Mouse (Mus musculus) midbrain, embryonic 16.5 days (tissue): ENCODE measurements around the gene Map3k1. TPM values are rescaled to one million over a fixed set of nuclear protein-coding genes. Genes with fewer than 3 reads are reported as not detected.
A peak's percentile ranks its signal among the peaks of the same experiment; 100 is the strongest.

Experiments used
- ATAC-seq: fragments of 200-750 bp; cut with Nextera tagmentation; 2 replicates; pipeline ENCODE4 v1.8.0; 2017; ENCODE audit warnings: moderate TSS enrichment
- H3K27ac ChIP-seq: fragments of 300-500 bp; sonication (generic); 2 replicates; pipeline ENCODE4 v1.5.1; 2014; ENCODE audit warnings: mild to moderate bottlenecking, low read length, mixed read lengths
- H3K27me3 ChIP-seq: fragments of 300-500 bp; sonication (generic); 2 replicates; pipeline ENCODE4 v1.6.1; 2014; ENCODE audit warnings: low read depth, low read length, mixed read lengths; ENCODE audit not compliant: control insufficient read depth, insufficient read depth
- H3K36me3 ChIP-seq: fragments of 300-500 bp; sonication (generic); 2 replicates; pipeline ENCODE4 v1.6.1; 2014; ENCODE audit warnings: mild to moderate bottlenecking, low read length, moderate library complexity, mixed read lengths; ENCODE audit not compliant: control insufficient read depth, insufficient read depth
- H3K4me1 ChIP-seq: fragments of 300-500 bp; sonication (generic); 2 replicates; pipeline ENCODE4 v1.6.1; 2014; ENCODE audit warnings: mild to moderate bottlenecking, low read length, mixed read lengths; ENCODE audit not compliant: control insufficient read depth, insufficient read depth
- H3K4me2 ChIP-seq: fragments of 300-500 bp; sonication (generic); 2 replicates; pipeline ENCODE4 v1.6.1; 2014; ENCODE audit warnings: mild to moderate bottlenecking, low read length, mixed read lengths
- H3K4me3 ChIP-seq: fragments of 300-500 bp; sonication (generic); 2 replicates; pipeline ENCODE4 v1.5.1; 2014; ENCODE audit warnings: low read depth, mild to moderate bottlenecking, low read length, moderate library complexity, mixed read lengths
- H3K9ac ChIP-seq: fragments of 300-500 bp; sonication (generic); 2 replicates; pipeline ENCODE4 v1.6.1; 2014; ENCODE audit warnings: low read depth, low read length, mixed read lengths
- H3K9me3 ChIP-seq: fragments of 300-500 bp; sonication (generic); replicated peaks from 2 replicates; pipeline ENCODE4 v1.6.1; 2014; ENCODE audit warnings: mild to moderate bottlenecking, low read length, mixed read lengths; ENCODE audit not compliant: control insufficient read depth, poor library complexity, severe bottlenecking
- WGBS: fragments of 180-500 bp; shearing (Covaris S2); extraction: QIAGEN DNeasy Blood & Tissue Kit; methylation state at CpG from one replicate; pipeline ENCODE4 v1.1.7; 2014; 5-methylcytosine and 5-hydroxymethylcytosine counted together
- polyA plus RNA-seq: library from polyadenylated mRNA; unstranded; fragments of >200 nt; fragmentation: Nextera tagmentation; extraction: Ambion mirVana; gene quantifications from 2 replicates; pipeline ENCODE4 v1.2.1, GENCODE M21; 2015

The Map3k1 gene
- polyA plus RNA-seq, 1 experiment from 2014 or later = 10.5 TPM

DNA sequence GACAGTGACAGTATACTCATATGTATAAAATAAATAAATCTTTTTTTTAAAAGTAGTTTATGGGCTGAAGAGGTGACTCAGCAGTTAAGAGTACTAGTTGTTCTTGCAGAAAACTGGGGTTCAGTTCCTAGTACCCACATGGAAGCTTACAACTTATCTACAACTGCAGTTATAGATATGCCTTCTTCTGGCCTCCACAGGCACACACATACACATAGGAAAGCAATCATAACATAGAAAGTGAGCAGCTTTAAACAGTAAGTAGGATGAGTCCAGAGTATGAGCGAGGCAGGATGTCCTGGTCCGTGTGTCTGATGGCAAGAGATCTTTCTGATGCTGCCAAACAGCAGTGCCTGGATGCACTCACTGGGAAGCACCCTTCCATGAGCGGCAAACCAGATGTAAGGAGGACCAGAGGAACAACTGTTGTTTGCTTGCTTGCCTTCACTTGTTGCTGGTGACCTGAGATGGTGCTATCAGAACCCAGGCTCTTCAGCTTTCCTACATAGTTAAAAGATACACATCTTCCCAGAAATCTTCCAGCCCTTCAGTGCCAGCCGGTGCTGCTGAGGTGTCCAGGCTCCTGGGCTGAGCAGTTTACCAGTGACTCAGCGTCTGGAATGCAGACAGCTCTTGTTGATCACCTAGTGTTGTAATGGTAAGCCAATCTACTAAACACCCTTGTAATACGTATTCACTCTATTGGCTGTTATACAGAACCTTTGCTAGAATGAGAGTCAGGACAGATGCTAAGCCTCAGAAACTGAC is 64.4 kb downstream of the Map3k1 start:
- H3K4me1 ChIP-seq = no peaks in the 10 kb centered on the region
- no peak overlapping the region for H3K9ac ChIP-seq
- H3K4me3 ChIP-seq = no peak overlapping the region
- no peak overlapping the region for H3K4me2 ChIP-seq
- ATAC-seq = no peak
- no peaks in the 10 kb centered on the region; the same call in 1 of the 2 replicates for H3K36me3 ChIP-seq
- no peak overlapping the region for H3K27ac ChIP-seq
- no peaks in the 10 kb centered on the region for H3K27me3 ChIP-seq
- WGBS = 86% methylated on average over 6 of the region's 6 CpGs
- H3K9me3 ChIP-seq = no peaks in the 10 kb centered on the region

DNA sequence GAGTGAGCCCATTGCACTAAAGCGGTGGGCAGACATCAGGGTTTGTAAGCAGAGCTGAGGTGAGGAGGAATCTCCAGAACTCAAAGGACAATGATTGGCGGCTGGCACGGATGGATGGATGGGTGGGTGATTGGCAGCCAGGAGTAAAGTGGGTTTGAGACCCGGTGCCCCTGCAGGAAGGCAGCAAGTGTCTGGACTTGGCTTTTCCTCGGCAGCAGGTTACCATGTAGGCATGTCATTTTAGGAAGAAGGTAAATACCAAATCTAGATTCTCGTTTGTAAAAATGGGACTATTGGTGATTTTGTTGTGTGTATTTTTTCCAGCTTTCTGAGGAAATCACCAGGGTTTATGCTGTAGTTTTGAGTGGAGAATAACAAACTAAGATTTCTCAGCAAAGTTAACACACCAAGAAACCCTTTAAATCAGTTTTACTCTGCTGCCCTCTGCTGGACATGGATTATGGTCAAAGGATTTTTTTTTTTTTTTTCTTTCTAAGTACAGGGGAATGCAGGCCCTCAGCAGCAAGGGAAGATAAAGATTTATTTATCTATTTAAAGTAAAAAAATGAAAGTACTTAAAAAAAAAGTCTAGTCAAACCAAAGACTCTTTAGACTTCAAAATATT is 66.7 kb downstream of the Map3k1 start:
- ATAC-seq = no peak
- Histone ChIP-seq H3K27me3 (no peaks in the 10 kb centered on the region), H3K9me3 (no peaks in the 10 kb centered on the region), H3K36me3 (no peaks in the 10 kb centered on the region), H3K4me1 (no peaks in the 10 kb centered on the region), H3K27ac (no peak overlapping the region), H3K4me2 (no peak overlapping the region), H3K9ac (no peak overlapping the region), H3K4me3 (no peak overlapping the region)
- WGBS = 67% methylated on average over 6 of the region's 6 CpGs

DNA sequence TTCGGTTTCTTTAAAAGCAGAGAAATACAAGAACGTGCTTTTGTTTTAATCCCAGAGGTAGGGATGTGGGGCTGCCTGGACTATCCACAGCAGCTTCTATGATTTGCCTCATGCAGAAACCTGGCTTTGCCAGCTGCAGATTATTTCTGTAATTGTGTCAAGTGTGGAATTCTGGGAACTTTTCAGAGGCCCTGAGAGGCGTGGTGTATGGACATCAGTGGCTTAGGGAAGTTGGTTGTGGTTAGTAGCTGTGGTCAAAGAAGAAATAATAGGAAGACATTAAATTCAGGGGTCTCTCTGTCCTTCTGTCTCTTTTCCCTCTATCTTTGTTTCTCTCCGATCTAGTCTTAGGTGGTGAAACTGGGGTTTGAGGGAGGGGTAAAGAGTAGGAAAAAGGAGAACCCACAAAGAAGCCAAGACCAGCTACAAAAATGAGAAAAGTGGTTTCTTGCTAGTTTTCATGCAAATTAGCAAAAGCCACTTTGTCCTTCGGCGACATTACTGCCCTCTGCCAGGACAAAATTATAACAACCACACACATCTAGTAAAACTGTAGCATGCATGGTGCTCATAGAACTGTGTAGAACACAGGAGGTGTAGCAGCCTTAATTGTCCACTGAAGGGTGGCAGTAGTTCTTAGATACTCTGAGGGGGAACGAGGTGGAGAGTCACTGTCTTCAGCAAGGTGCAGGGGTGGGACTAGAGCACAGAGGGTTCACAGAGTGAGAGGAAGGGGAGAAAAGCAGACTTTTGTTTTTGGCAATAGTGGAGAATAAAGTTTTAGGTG is 67.4 kb downstream of the Map3k1 start:
- Histone ChIP-seq H3K9ac (no peak overlapping the region), H3K27me3 (no peaks in the 10 kb centered on the region), H3K27ac (no peak overlapping the region), H3K4me2 (no peak overlapping the region), H3K4me1 (no peaks in the 10 kb centered on the region), H3K4me3 (no peak overlapping the region), H3K9me3 (no peaks in the 10 kb centered on the region), H3K36me3 (no peaks in the 10 kb centered on the region)
- ATAC-seq = no peak
- WGBS = 78% methylated on average over 7 of the region's 7 CpGs

DNA sequence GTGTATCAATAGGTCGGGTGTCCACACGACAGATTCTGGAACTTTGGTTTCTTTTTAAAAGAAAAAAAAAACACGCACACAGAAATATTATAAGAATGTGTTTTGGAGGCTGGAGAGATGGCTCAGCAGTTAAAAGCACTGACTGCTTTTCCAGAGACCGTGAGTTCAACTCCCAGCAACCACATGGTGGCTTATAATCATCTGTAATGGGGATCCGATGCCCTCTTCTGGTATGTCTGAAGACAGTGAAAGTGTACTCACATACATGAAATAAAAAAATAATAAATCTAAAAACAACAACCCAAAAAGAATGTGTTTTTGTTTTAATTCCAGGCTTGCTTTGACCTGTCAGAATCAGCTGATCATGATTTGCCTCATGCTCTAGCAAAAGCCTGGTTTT is 81.9 kb downstream of the Map3k1 start:
- no peaks in the 10 kb centered on the region for H3K27me3 ChIP-seq
- H3K4me2 ChIP-seq = no peak overlapping the region
- H3K9ac ChIP-seq = no peak overlapping the region
- no peak overlapping the region for H3K4me3 ChIP-seq
- H3K4me1 ChIP-seq = peaks cover 8% of the 10 kb centered on the region; the same call in 1 of the 2 replicates
- H3K27ac ChIP-seq = no peak overlapping the region
- no peak for ATAC-seq
- WGBS = 94% methylated on average over 5 of the region's 5 CpGs
- 0 out of 2 replicates have a peak, but pooled peaks cover 2% of the 10 kb centered on the region for H3K9me3 ChIP-seq
- H3K36me3 ChIP-seq = no peaks in the 10 kb centered on the region

DNA sequence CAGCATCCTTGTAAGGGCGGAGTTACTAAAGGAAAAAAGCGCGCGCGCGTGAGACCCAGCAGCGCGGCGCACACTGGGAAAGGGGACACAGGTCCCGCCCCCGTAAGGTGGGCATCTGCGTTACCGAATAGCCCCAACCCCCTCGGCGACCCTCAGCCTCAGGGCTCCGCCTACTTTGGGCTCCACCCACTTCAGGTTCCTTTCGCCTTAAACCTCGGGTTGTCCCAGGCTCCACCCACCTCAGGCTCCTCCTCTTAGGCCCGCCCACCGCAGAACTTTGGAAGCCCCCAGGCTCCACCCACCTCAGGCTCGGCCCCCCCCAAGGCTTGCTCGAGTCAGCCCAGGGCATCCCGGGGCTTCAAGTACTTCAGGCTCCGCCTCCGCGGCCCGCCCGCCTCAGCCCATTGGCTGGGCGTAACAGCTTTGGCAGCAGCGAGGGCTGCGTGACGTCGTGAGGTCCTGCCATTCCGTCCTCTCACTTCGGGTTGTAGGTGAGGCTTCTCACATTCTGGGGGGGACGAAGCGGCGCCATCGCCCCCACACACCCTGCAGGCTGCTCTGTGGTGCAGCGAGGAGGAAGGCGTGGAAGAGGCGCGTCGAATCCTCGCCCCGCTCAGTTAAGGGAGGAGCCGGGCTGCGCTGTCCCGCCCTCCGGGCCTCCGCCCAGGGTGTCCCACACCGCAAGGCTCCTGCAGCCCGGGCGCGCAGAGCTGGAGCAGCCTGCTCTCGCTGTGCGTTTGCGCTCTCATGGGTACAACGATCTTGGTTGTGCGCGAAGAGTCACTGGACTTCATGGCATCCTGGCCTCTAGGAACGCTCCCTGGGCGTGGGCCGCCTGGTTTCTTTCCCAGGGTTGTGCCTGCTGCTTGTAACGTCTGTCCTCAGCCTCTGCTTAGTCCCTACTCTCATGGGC is 83.4 kb downstream of the Map3k1 start:
- WGBS = under 1% methylated on average over 64 of the region's 65 CpGs
- peak overlapping the region; percentile 66 for H3K27ac ChIP-seq

DNA sequence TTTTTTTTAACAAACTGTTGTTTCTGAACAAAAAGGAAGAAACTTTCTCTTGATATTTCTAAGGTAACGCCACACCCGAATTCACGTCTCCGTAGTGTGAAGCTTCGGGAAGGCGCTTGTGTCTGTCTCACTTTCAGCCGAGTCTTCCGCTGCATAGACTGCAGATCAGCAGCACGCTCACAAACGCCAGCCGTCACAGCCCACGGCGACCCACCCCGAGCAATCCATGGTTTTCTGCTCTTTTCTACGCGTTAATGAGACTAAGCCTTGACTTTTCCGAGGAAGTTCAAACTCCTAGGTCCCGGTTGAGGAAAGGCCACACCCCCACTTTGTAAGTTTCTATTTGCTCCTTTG is 84.0 kb downstream of the Map3k1 start:
- H3K9ac ChIP-seq = peak overlapping the region; percentile 71; the same call in 1 of the 2 replicates
- H3K4me2 ChIP-seq = peak overlapping the region; percentile 89
- 0 out of 2 replicates have a peak, but pooled peaks cover 2% of the 10 kb centered on the region for H3K9me3 ChIP-seq
- peak; percentile 49 for ATAC-seq
- under 1% methylated on average over 18 of the region's 18 CpGs for WGBS
- peak overlapping the region; percentile 76 for H3K4me3 ChIP-seq
- H3K4me1 ChIP-seq = peaks cover 8% of the 10 kb centered on the region; the same call in 1 of the 2 replicates
- no peaks in the 10 kb centered on the region for H3K36me3 ChIP-seq
- no peaks in the 10 kb centered on the region for H3K27me3 ChIP-seq
- H3K27ac ChIP-seq = no peak overlapping the region

More for the DNA sequence above, 83.4 kb downstream of the Map3k1 start:
- H3K9me3 ChIP-seq = 0 out of 2 replicates have a peak, but pooled peaks cover 2% of the 10 kb centered on the region
- peaks cover 8% of the 10 kb centered on the region; the same call in 1 of the 2 replicates for H3K4me1 ChIP-seq
- H3K36me3 ChIP-seq = no peaks in the 10 kb centered on the region
- peak overlapping the region; percentile 76 for H3K4me3 ChIP-seq
- H3K4me2 ChIP-seq = peak overlapping the region; percentile 89
- H3K9ac ChIP-seq = peak overlapping the region; percentile 71
- H3K27me3 ChIP-seq = no peaks in the 10 kb centered on the region
- peak; percentile 99 for ATAC-seq

DNA sequence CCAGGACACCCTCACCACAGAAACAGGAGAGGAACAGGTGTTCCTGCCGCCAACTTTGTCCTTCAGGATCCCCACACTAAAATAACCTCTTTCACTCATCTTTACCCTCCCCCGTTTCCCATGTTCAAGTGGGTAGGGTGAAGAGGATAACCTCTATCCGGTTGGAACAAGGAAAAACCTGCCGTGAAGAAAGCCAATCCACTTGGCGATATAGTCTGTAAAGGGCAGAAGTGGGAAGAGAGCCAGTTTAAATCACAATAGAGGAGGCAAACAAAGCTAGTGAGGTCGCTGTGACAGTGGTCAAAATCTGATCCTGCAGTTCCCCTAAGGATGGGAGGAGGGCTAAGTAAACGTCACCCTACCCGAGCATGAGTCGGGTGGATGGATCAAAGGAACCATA is 89.1 kb downstream of the Map3k1 start:
- Histone ChIP-seq H3K27me3 (no peaks in the 10 kb centered on the region), H3K27ac (no peak overlapping the region), H3K9ac (no peak overlapping the region), H3K9me3 (no peaks in the 10 kb centered on the region), H3K4me1 (peaks cover 4% of the 10 kb centered on the region; the same call in 1 of the 2 replicates), H3K4me3 (no peak overlapping the region), H3K4me2 (no peak overlapping the region), H3K36me3 (peaks cover 8% of the 10 kb centered on the region)
- ATAC-seq = no peak
- WGBS = 64% methylated on average over 9 of the region's 9 CpGs

DNA sequence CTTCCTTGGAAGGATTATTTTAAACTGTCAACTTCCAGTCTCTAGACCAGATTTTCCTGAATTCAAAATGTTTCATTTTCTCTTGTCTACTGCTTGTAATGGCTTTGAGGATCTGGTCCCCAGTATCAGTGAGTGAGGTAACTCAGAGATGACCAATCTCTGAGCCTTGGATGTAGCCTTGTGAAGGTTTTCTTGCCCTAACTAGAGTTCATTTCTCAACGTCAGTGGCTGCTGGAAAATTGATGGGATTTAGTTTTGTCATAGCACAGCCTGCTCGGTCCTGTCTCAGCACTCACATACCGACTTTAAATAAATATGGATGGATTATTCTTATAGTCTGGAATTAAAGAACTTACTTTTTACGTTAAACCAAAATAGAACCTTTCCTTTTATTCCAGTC is 98.3 kb downstream of the Map3k1 start:
- ATAC-seq = no peak
- H3K9ac ChIP-seq = no peak overlapping the region
- no peak overlapping the region for H3K4me3 ChIP-seq
- 93% methylated on average over 4 of the region's 4 CpGs for WGBS
- H3K4me2 ChIP-seq = no peak overlapping the region
- no peaks in the 10 kb centered on the region for H3K27me3 ChIP-seq
- no peaks in the 10 kb centered on the region for H3K4me1 ChIP-seq
- peaks cover 55% of the 10 kb centered on the region for H3K36me3 ChIP-seq
- H3K27ac ChIP-seq = no peak overlapping the region
- no peaks in the 10 kb centered on the region for H3K9me3 ChIP-seq
